Mouse (Mus musculus): ENCODE data around the gene BC067074.

DNA sequence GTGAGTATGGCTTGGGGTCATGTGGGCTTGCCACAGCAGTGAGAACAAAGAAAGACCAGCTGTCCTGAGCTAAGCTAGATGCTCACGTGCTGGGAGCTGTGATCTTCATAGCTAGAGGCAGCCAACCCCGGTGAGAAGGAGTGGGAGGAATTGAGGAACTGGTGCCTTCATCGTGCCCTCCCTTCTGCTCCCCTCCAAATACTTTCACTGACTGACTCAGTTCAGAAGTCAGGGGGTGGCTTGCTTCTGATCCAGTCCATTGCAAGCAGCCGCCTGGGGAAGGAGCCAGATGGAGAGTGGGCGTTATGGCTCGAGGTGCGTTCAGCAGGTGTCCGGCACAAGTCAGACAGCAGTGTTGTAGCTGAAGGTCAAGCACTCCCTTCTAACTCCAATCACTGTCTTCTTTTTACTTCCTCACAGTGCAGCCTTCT lies 86.0 kb downstream of the BC067074 start:
- TF ChIP-seq CTCF (IDR thresholded peaks at IDR 0.05; ENCODE audit: control insufficient read depth, insufficient read depth, low read length) (no peak), POLR2A (IDR thresholded peaks at IDR 0.05; ENCODE audit: borderline replicate concordance, control insufficient read depth, low read depth, low read length) (no peak)

All from bone marrow, adult 2 months (tissue).